Mouse (Mus musculus) spleen, embryonic (tissue): ENCODE data around the gene Mfn1.

ENCODE experiments used
- CTCF ChIA-PET: fragments of 350-600 bp; sonication (Branson Sonifier 250); formaldehyde crosslinking; loops from one replicate; lab custom pipeline; 2022; lab: Charles Lee

Gene Mfn1

GRCm38 (mm10) chr3:32529303-32529898 is at the start of gene Mfn1:
TSS of gene Mfn1 (plus strand) at chr3:32529465.
- CTCF ChIA-PET = interaction anchor here (0.7 to 0.8 kb wide), 2 partner anchors 13 to 1918 kb away, joined by 7 to 12 read pairs; no protein-coding TSS in a partner anchor

- CTCF ChIA-PET = interaction anchor here (0.6 kb wide), 1 partner anchor 65 kb away, joined by 4 read pairs; no protein-coding TSS in a partner anchor
Observed at GRCm38 (mm10) chr3:32479961-32480360, 49.3 kb upstream of the Mfn1 start.

GRCm38 (mm10) chr3:32483035-32483434 is 46.2 kb upstream of the Mfn1 start:
- CTCF ChIA-PET = no interaction called here

GRCm38 (mm10) chr3:32486543-32486942 is 42.7 kb upstream of the Mfn1 start:
- CTCF ChIA-PET = no interaction called here

GRCm38 (mm10) chr3:32488172-32488571 is 41.1 kb upstream of the Mfn1 start:
- CTCF ChIA-PET = interaction anchor here (1.0 kb wide), 1 partner anchor 19 kb away, joined by 3 read pairs; no protein-coding TSS in a partner anchor

GRCm38 (mm10) chr3:32490076-32490927 is 39.0 kb upstream of the Mfn1 start:
- CTCF ChIA-PET = no interaction called here

- CTCF ChIA-PET = interaction anchor here (0.6 kb wide), 1 partner anchor 1468 kb away, joined by 3 read pairs; no protein-coding TSS in a partner anchor
Observed at GRCm38 (mm10) chr3:32490928-32491315, 38.3 kb upstream of the Mfn1 start.

- CTCF ChIA-PET = interaction anchor here (0.8 kb wide), 1 partner anchor 18 kb away, joined by 5 read pairs; the partner anchor contains the start of gene Zfp639
Observed at GRCm38 (mm10) chr3:32492097-32493090, 36.9 kb upstream of the Mfn1 start, which contains the start of gene Kcnmb3. TSS of gene Kcnmb3 (minus strand) at chr3:32492231.

GRCm38 (mm10) chr3:32494387-32495087 is 34.7 kb upstream of the Mfn1 start:
- CTCF ChIA-PET = interaction anchor here (0.6 to 1.2 kb wide), 2 partner anchors 22 to 205 kb away, joined by 3 to 5 read pairs; no protein-coding TSS in a partner anchor

GRCm38 (mm10) chr3:32495088-32495770 is 34.0 kb upstream of the Mfn1 start:
- CTCF ChIA-PET = interaction anchor here (0.6 to 1.2 kb wide), 3 partner anchors 23 to 162 kb away, joined by 3 to 21 read pairs (median 4); no protein-coding TSS in a partner anchor

- CTCF ChIA-PET = interaction anchor here (0.6 to 1.2 kb wide), 2 partner anchors 43 to 163 kb away, joined by 4 to 21 read pairs; no protein-coding TSS in a partner anchor
Observed at GRCm38 (mm10) chr3:32495856-32496710, 33.2 kb upstream of the Mfn1 start.

GRCm38 (mm10) chr3:32496711-32497070 is 32.6 kb upstream of the Mfn1 start:
- CTCF ChIA-PET = no interaction called here

- CTCF ChIA-PET = no interaction called here
Observed at GRCm38 (mm10) chr3:32500346-32500745, 28.9 kb upstream of the Mfn1 start.

- CTCF ChIA-PET = no interaction called here
Observed at GRCm38 (mm10) chr3:32505841-32506240, 23.4 kb upstream of the Mfn1 start.

- CTCF ChIA-PET = interaction anchor here (0.7 to 1.5 kb wide), 2 partner anchors 18 to 77 kb away, joined by 3 to 10 read pairs; no protein-coding TSS in a partner anchor
Observed at GRCm38 (mm10) chr3:32506366-32507225, 22.7 kb upstream of the Mfn1 start.

- CTCF ChIA-PET = interaction anchor here (1.1 to 1.5 kb wide), 2 partner anchors 46 to 48 kb away, joined by 4 read pairs; no protein-coding TSS in a partner anchor
Observed at GRCm38 (mm10) chr3:32508666-32509324, 20.5 kb upstream of the Mfn1 start.
